Mouse (Mus musculus) testis, adult 2 months (tissue): ENCODE results near the gene B4galt2.

Source experiments
- CTCF ChIP-seq: fragments of 200-500 bp; IDR thresholded peaks from 2 replicates; pipeline ENCODE4 v1.5.1; 2012; ENCODE audit warnings: low read depth, mild to moderate bottlenecking, inconsistent platforms, low read length, moderate library complexity; ENCODE audit not compliant: control insufficient read depth, insufficient read depth, insufficient replicate concordance
- POLR2A ChIP-seq: fragments of 200-500 bp; IDR thresholded peaks from 2 replicates; pipeline ENCODE4 v1.6.1; 2012; ENCODE audit warnings: low read depth, mild to moderate bottlenecking, inconsistent platforms, low read length, moderate library complexity; ENCODE audit not compliant: control insufficient read depth

- TF ChIP-seq POLR2A (no peak), CTCF (no peak)
Measured at GRCm38 (mm10) chr4:117906196-117906595, 22.9 kb upstream of the B4galt2 start.
